Comparison of ENCODE assay signal across 19 mouse cellular contexts in genomic region chr17:50192376-50192940, GRCm38 (mm10). TPM values are rescaled to one million over a fixed set of nuclear protein-coding genes. Genes with fewer than 3 reads are reported as not detected.
DNase-seq lines count a peak whose midpoint lies in the region; ATAC-seq and TF ChIP-seq lines count a peak whose summit lies in the region.
"Had no signal": no experiment of that assay in that cellular context is flagged by ENCODE, and none has a peak within 500 bp of the region (broad histone marks: within the 10 kb centered on the region; RNA-seq: fewer than 3 reads in every experiment).

No protein-coding gene starts in this region.

- no peak for TF ChIP-seq CTCF in lung, adult 2 months (IDR thresholded peaks at IDR 0.05; ENCODE audit: insufficient read depth, low read length)
- TF ChIP-seq CTCF in layer of hippocampus, adult 2 months (conservative IDR thresholded peaks at IDR 0.05): no peak

- 38% methylated on average over 10 of the region's 10 CpGs for WGBS in forebrain, embryonic 10.5 days
- 25% methylated on average over 10 of the region's 10 CpGs for WGBS in forebrain, embryonic 15.5 days
- WGBS in lung, adult 2 months: 70% methylated on average over 10 of the region's 10 CpGs

- no peak overlapping the region for H3K4me3 ChIP-seq in forebrain, embryonic 10.5 days
- H3K4me3 ChIP-seq in forebrain, embryonic 15.5 days: no peak overlapping the region
- H3K4me3 ChIP-seq in lung, adult 2 months (replicated peaks; ENCODE audit: extremely low read depth, low read depth, low read length): no peak overlapping the region
- no peak overlapping the region for H3K4me3 ChIP-seq in layer of hippocampus, adult 2 months
- H3K4me3 ChIP-seq: liver, embryonic 13.5 days; midbrain, embryonic 12.5 days; neural tube, embryonic 12.5 days had no signal

- no peak for ATAC-seq in forebrain, embryonic 15.5 days (replicated peaks)
- ATAC-seq in common myeloid progenitor, adult 5-6 weeks (replicated peaks; ENCODE audit: low read depth, poor library complexity, severe bottlenecking): peak; percentile 17
- ATAC-seq: forebrain, embryonic 14.5 days; intestine, embryonic 16.5 days had no signal

- DNase-seq in forebrain, embryonic 10.5 days (ENCODE audit: extremely low spot score, low spot score): peak; percentile 26
- DNase-seq in lung, postnatal 36 days: peak; percentile 20
- DNase-seq in lung, adult 2 months: no peak
- DNase-seq in mesoderm, embryonic 11.5 days (ENCODE audit: low read depth, low spot score): peak; percentile 40
- DNase-seq in layer of hippocampus, adult 2 months (ENCODE audit: low spot score in 2 of 2): no peak
- DNase-seq in adrenal gland, adult 18-20 months (ENCODE audit: low spot score in 2 of 2): no peak
- DNase-seq: adrenal gland, postnatal 10 days; cerebellum, adult 18-20 months; cerebellum, postnatal 36 days; liver, embryonic 13.5 days; thymus, postnatal 25 days had no signal

- no peak overlapping the region for H3K4me2 ChIP-seq in forebrain, embryonic 15.5 days (replicated peaks)
- H3K4me2 ChIP-seq: liver, embryonic 13.5 days; midbrain, embryonic 12.5 days; neural tube, embryonic 12.5 days had no signal

- H3K9me3 ChIP-seq in forebrain, embryonic 10.5 days: no peaks in the 10 kb centered on the region
- H3K9me3 ChIP-seq in forebrain, embryonic 15.5 days: no peaks in the 10 kb centered on the region
- H3K9me3 ChIP-seq: liver, embryonic 13.5 days; midbrain, embryonic 12.5 days; neural tube, embryonic 12.5 days had no signal

- H3K4me1 ChIP-seq in forebrain, embryonic 10.5 days: peaks cover 71% of the 10 kb centered on the region
- H3K4me1 ChIP-seq in forebrain, embryonic 15.5 days: peaks cover 32% of the 10 kb centered on the region
- H3K4me1 ChIP-seq in lung, adult 2 months (ENCODE audit: control insufficient read depth, insufficient read depth, low read length): no peaks in the 10 kb centered on the region

- no peak for TF ChIP-seq POLR2A in lung, adult 2 months (IDR thresholded peaks at IDR 0.05; ENCODE audit: borderline replicate concordance, extremely low read depth, low read depth, low read length)

- H3K36me3 ChIP-seq in forebrain, embryonic 10.5 days (replicated peaks): no peaks in the 10 kb centered on the region
- H3K36me3 ChIP-seq in forebrain, embryonic 15.5 days: no peaks in the 10 kb centered on the region
- H3K36me3 ChIP-seq: liver, embryonic 13.5 days; midbrain, embryonic 12.5 days; neural tube, embryonic 12.5 days had no signal

- H3K27me3 ChIP-seq in forebrain, embryonic 10.5 days (ENCODE audit: poor library complexity, severe bottlenecking): peaks cover 87% of the 10 kb centered on the region
- peaks cover 11% of the 10 kb centered on the region; the same call in 1 of the 2 replicates for H3K27me3 ChIP-seq in forebrain, embryonic 15.5 days

- H3K9ac ChIP-seq in forebrain, embryonic 15.5 days (replicated peaks): no peak overlapping the region
- H3K9ac ChIP-seq: liver, embryonic 13.5 days; midbrain, embryonic 12.5 days; neural tube, embryonic 12.5 days had no signal

- no peak overlapping the region for H3K27ac ChIP-seq in forebrain, embryonic 10.5 days
- H3K27ac ChIP-seq in forebrain, embryonic 15.5 days (replicated peaks): no peak overlapping the region
- H3K27ac ChIP-seq in layer of hippocampus, adult 2 months: no peak overlapping the region
- H3K27ac ChIP-seq: kidney, postnatal 0 days; liver, embryonic 13.5 days; midbrain, embryonic 12.5 days; neural tube, embryonic 12.5 days; stomach, postnatal 0 days had no signal

RNA-seq across cellular contexts. Expression of gene Rftn1, which starts 2.0 kb away (rescaled TPM):
- 8.3 and 10.2 TPM in 2 replicates for polyA plus RNA-seq in forebrain, embryonic 10.5 days (2016; fragmentation: Nextera tagmentation; extraction: Ambion mirVana)
- 21.9 and 23.6 TPM in 2 replicates for polyA plus RNA-seq in forebrain, embryonic 15.5 days (2015; fragmentation: Nextera tagmentation; extraction: Ambion mirVana)
- 32.4 and 49.5 TPM in 2 replicates for polyA plus RNA-seq in lung, adult 2 months (2012; rRNA removed)
- total RNA-seq in common myeloid progenitor, adult 5-6 weeks (2017): 37.4 and 43.0 TPM in 2 replicates
- 10 to 100 TPM; 14.3 to 16.5 TPM for total RNA-seq in layer of hippocampus, adult 2 months (2021)
- total RNA-seq in adrenal gland, adult 18-20 months (2021): 10 to 100 TPM in 1 of 2 experiments, 1 to 10 TPM in 1; 9.7 to 11.5 TPM

Comparison
In these comparisons a context has a peak if more than half of its experiments do, and no peak if none do; other contexts are left out.
1. DNase-seq: peak in forebrain, embryonic 10.5 days (single experiment), lung, postnatal 36 days (single experiment) and mesoderm, embryonic 11.5 days (single experiment); none in lung, adult 2 months (single experiment), layer of hippocampus, adult 2 months (0 of 2) and adrenal gland, adult 18-20 months (0 of 2).